Mouse (Mus musculus): ENCODE results near the gene Ubl7. TPM values are rescaled to one million over a fixed set of nuclear protein-coding genes. Genes with fewer than 3 reads are reported as not detected.

Ubl7 gene
- polyA plus RNA-seq, 1 experiment from 2014 or later = 171 TPM

DNA sequence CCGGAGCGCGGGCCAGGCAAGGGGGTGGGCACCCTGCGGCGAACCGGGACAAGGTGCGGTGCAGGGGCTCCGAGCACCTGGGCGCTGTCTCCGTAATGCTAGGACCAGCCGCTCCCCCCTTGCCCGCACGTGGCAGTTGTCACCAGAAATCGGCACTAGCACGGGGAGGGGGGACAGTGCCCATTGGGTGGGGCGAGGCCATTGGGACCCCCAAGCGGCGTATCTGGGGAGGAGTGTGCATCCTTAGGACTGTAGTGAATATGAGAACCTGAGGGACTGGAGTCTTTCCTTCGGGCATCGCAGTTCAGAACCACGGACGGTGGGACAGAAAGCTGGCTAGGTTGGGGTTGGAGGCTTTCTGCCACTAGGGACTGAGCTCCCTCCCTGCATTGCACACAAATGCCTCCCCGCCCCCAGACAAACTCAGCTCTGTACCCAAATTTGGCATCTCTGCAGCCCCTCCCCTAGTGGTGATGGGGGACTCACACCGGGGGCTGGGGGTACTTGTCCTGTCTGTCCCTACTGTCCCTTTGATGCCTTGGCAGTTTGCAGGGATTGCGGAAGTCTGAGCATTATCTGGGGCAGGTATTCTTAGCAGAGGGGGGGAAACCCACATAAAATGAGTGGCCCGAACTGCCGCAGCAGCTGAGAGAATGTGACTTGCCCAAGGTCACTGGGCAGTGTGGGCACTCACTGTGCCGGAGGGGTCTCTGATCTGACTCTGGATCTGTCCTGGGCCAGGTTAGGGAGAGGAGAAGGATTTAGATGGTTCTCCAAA, 30.3 kb downstream of the Ubl7 start:
- peaks cover 73% of the 10 kb centered on the region for H3K4me1 ChIP-seq
- WGBS = 8% methylated on average over 28 of the region's 28 CpGs

DNA sequence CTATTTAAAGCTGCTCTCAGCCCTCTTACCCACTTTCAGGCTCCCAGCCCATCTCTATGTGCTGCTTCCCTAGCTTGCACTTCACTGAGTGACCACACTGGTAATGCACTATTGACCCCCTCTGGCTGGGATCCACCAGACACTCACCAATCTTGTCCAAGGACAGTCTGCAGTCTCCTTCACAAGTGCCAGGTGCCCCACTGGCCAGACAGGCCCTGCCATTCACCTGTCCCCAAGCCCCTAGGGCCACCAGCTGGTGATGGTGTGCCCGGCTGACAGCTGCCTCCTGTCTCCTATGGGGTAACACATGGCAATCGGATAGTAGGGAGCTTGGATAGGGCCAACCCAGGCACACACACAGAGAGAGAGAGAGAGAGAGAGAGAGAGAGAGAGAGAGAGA, 31.3 kb downstream of the Ubl7 start:
- Histone ChIP-seq H3K36me3 (no peaks in the 10 kb centered on the region), H3K9me3 (no peaks in the 10 kb centered on the region), H3K27ac (replicated peaks) (no peak overlapping the region), H3K27me3 (no peaks in the 10 kb centered on the region), H3K9ac (replicated peaks) (peak overlapping the region; percentile 78), H3K4me2 (replicated peaks) (peak overlapping the region; percentile 64), H3K4me3 (peak overlapping the region; percentile 61), H3K4me1 (peaks cover 81% of the 10 kb centered on the region)
- ATAC-seq (replicated peaks) = no peak
- 74% methylated on average over 2 of the region's 2 CpGs for WGBS

More for the DNA sequence above, 30.3 kb downstream of the Ubl7 start:
- Histone ChIP-seq H3K4me2 (replicated peaks) (peak overlapping the region; percentile 64), H3K27me3 (no peaks in the 10 kb centered on the region), H3K36me3 (no peaks in the 10 kb centered on the region), H3K9me3 (no peaks in the 10 kb centered on the region), H3K27ac (replicated peaks) (peak overlapping the region; percentile 95), H3K9ac (replicated peaks) (peak overlapping the region; percentile 78), H3K4me3 (peak overlapping the region; percentile 61)
- peak; percentile 17 for ATAC-seq (replicated peaks)

DNA sequence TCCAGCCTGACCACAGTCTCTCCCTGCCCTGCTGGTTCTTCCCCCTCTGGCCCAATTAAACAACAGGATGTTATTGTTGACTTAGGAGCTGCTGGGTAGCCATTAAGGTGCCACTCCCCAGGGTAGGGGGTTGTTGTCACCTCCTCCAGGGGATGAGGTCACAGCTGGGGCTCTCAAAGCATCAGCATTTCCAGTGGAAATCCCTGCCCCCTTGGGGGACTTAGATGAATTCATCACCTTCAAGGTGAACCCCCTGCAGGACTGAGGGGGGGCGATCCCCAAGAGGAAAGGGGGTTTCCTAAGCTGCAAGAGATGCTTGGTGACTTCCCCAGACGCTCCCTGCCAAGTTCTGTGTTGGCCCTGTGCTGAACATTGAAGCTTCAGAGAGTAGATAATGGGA, 32.3 kb downstream of the Ubl7 start:
- 28% methylated on average over 2 of the region's 2 CpGs for WGBS
- H3K36me3 ChIP-seq = no peaks in the 10 kb centered on the region
- H3K4me2 ChIP-seq (replicated peaks) = peak overlapping the region; percentile 64; the same call in 1 of the 2 replicates
- H3K9ac ChIP-seq (replicated peaks) = no peak overlapping the region
- H3K9me3 ChIP-seq = no peaks in the 10 kb centered on the region
- H3K27ac ChIP-seq (replicated peaks) = no peak overlapping the region
- no peak for ATAC-seq (replicated peaks)
- H3K4me3 ChIP-seq = no peak overlapping the region
- H3K4me1 ChIP-seq = peaks cover 77% of the 10 kb centered on the region
- no peaks in the 10 kb centered on the region for H3K27me3 ChIP-seq

DNA sequence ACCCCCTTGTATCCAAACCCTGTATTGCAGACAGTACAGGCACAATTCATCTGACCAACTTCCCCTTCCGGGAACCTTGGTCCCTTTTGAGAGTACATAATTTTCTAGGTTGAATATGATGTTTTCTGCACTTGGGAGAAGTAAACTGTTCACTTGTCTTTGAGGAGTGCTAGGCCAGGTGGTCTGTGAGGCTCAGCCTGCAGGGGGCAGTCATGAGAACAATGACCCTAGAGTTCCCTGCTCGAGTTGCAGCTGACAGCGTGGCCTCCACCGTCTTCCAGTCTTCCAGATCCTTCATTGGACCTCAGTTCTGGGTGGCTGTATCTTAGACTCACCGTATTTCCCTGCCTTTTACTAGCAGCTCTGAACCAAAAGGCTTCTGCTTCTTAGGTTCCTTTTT, 33.8 kb downstream of the Ubl7 start:
- no peak overlapping the region for H3K9ac ChIP-seq (replicated peaks)
- H3K9me3 ChIP-seq = no peaks in the 10 kb centered on the region
- no peaks in the 10 kb centered on the region for H3K27me3 ChIP-seq
- ATAC-seq (replicated peaks) = no peak
- H3K4me2 ChIP-seq (replicated peaks) = no peak overlapping the region
- no peaks in the 10 kb centered on the region for H3K36me3 ChIP-seq
- H3K4me3 ChIP-seq = no peak overlapping the region
- peaks cover 76% of the 10 kb centered on the region for H3K4me1 ChIP-seq
- no peak overlapping the region for H3K27ac ChIP-seq (replicated peaks)
- 26% methylated on average over 5 of the region's 5 CpGs for WGBS

DNA sequence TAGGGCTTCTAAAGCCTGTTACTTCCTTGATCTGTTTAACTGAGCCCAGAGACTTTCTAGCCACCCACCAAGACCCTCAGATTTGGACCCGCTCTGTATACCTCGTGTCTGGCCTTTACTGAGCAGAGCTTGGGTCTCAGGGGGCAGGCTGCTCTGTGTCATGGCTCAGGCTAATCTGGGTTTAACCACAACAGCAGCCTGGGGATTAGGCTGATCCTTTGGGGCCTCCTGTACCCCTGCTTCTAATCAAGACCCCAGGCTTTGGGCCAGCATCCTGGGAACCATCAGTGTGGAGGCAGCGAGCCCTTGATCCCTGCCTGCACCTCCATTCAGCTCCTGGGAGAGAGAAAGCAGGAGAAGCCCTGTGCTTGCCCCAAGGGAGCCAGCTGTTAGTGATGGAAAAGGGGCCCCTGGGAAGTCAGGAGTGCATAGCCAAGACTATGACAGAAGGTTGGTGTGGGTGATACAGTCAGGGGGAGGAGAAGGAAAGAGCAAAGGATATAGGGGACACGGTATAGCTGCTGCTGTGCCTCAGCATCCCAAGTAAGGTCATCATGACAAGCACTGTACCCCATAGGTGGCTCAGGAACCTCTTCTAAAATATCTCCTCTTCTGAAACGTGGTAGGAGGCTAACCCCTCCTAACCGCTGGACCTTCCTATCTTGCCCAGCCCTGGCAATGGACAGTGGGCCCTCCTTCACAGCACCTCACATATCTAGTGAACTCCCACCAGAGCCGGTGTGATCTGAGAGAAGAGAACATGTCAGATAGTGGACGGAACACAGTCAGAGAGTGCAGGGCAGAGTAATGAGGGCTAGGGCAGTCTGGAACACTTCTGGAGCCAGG, 35.2 kb downstream of the Ubl7 start:
- Histone ChIP-seq H3K9ac (replicated peaks) (no peak overlapping the region), H3K4me1 (peaks cover 85% of the 10 kb centered on the region), H3K27me3 (no peaks in the 10 kb centered on the region), H3K36me3 (no peaks in the 10 kb centered on the region), H3K9me3 (no peaks in the 10 kb centered on the region), H3K4me3 (no peak overlapping the region), H3K27ac (replicated peaks) (no peak overlapping the region), H3K4me2 (replicated peaks) (no peak overlapping the region)
- ATAC-seq (replicated peaks) = no peak
- 70% methylated on average over 8 of the region's 8 CpGs for WGBS

DNA sequence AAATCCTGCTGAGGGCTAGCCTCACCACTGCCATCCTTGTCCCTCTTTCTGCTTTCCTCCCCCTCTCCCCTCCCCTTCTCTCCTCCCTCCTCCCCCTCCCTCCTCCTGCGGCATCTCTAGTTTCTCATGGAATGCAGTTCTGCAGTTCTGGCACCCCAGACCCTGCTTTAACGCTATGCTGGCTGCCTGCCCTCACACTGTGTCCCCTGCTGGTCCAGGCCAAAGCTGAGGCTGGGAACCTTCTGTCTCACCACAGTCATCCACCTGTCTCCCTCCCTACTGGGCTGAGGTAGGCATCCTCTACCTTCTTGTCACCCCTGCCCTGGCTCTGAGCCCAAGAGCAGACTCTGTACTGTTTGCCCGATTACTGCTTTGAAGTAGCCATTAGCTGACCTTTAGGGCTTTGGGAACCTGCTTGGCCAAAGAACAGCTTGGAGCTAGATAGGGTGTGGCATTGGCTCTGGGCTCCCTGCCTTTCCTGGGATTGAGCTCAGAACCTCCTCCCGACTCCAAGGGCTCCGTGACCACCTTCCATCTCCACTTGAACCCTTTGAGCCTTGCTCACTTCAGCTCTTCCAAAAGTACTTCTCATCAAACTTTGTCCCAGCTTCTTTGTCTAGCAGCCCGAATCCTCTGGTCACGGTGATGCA, 36.7 kb downstream of the Ubl7 start:
- no peak overlapping the region for H3K9ac ChIP-seq (replicated peaks)
- 62% methylated on average over 7 of the region's 7 CpGs for WGBS
- no peak for ATAC-seq (replicated peaks)

DNA sequence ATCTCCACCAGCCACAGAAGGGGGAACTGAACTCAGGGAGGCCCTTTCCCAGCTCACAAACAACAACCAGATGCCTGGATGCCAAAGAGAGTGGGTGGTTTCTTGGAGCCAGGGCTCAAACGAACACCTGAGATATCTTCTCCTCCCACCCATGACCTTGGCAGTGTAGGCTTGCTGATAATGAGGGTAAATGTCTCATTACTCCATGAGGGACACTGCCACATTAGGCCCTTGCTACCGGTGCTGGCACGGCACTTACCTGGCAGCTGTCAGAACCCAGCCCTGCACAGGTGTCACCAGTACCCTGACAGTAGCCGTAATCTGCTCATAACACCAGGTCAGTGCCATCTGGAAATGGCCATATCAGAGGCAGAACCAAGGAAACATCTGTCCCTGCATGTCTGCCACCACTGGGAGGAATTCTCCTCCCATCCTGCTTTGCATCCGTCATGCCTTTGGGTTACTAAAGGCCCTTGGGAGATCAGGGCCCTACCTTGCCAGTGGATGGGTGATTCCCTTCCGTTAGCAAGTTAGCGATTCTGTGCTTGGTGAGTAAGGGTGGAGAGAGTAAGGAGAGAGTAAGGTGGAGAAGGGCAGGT, 37.7 kb downstream of the Ubl7 start:
- WGBS = 87% methylated on average over 7 of the region's 7 CpGs
- Histone ChIP-seq H3K27me3 (no peaks in the 10 kb centered on the region), H3K4me1 (peaks cover 73% of the 10 kb centered on the region), H3K36me3 (no peaks in the 10 kb centered on the region), H3K27ac (replicated peaks) (no peak overlapping the region), H3K4me3 (no peak overlapping the region), H3K9ac (replicated peaks) (no peak overlapping the region), H3K4me2 (replicated peaks) (no peak overlapping the region), H3K9me3 (no peaks in the 10 kb centered on the region)
- no peak for ATAC-seq (replicated peaks)

More for the DNA sequence above, 36.7 kb downstream of the Ubl7 start:
- Histone ChIP-seq H3K36me3 (no peaks in the 10 kb centered on the region), H3K9me3 (no peaks in the 10 kb centered on the region), H3K27me3 (no peaks in the 10 kb centered on the region), H3K4me2 (replicated peaks) (no peak overlapping the region), H3K4me3 (no peak overlapping the region), H3K27ac (replicated peaks) (no peak overlapping the region), H3K4me1 (peaks cover 81% of the 10 kb centered on the region)

DNA sequence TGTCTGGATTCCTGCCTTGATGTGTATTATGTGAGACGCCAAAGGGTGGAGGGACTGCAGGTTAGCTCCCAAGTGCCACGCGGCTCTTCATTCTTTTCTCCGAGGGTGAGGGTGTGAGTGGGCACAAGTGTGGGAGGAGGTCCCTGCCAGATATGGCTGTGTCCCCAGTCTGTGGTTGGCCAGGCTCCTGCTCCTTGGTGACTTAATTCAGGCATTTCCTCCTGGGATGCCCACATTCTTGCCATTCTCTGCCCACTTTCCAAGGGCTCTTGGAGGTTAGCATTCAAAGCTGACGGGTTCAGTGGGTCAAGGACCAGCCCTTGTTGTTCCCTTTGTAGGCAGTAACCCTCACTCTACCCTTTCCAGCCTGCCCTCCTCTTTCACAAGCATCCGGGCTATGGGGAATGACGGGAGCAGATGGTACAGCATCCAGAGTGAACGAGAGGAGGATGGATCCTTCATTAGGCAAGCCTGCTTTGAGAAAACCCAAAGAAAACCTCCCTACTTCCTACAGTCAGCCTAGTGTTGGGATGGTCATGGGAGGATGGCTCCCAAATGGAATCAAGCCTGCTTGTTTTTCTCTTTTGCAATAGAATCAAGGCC, 38.4 kb downstream of the Ubl7 start:
- H3K9me3 ChIP-seq = no peaks in the 10 kb centered on the region
- H3K4me1 ChIP-seq = peaks cover 69% of the 10 kb centered on the region

DNA sequence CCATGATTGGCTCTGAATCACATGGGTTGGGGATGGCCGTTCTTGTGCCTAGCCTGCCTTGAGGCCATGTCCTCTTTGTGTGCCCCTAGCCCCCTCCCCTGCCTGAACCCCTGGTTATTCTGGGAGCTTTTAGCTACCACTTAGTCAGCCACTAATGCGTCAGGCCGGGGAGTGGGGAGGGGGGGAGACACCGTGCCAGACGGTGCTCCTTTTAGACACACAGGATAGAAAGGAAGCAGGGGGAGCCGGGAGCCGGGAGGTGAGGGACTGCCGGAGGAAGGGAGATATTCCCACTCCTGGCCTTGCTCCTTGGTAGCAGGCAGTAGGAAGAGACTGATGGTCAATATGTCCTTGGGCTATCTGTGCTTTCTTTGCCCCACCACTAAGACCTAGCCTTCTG, 39.1 kb downstream of the Ubl7 start:
- H3K4me3 ChIP-seq = no peak overlapping the region
- H3K4me1 ChIP-seq = peaks cover 64% of the 10 kb centered on the region
- peaks cover 2% of the 10 kb centered on the region; the same call in 1 of the 2 replicates for H3K36me3 ChIP-seq
- H3K9me3 ChIP-seq = no peaks in the 10 kb centered on the region
- no peak overlapping the region for H3K27ac ChIP-seq (replicated peaks)
- no peaks in the 10 kb centered on the region for H3K27me3 ChIP-seq
- peak; percentile 54 for ATAC-seq (replicated peaks)
- no peak overlapping the region for H3K9ac ChIP-seq (replicated peaks)
- H3K4me2 ChIP-seq (replicated peaks) = 0 out of 2 replicates have a peak overlapping the region, but pooled peaks have one; percentile 16
- WGBS = 29% methylated on average over 8 of the region's 8 CpGs

More for the DNA sequence above, 38.4 kb downstream of the Ubl7 start:
- Histone ChIP-seq H3K27me3 (no peaks in the 10 kb centered on the region), H3K36me3 (no peaks in the 10 kb centered on the region), H3K9ac (replicated peaks) (no peak overlapping the region), H3K4me3 (no peak overlapping the region), H3K4me2 (replicated peaks) (no peak overlapping the region), H3K27ac (replicated peaks) (no peak overlapping the region)
- ATAC-seq (replicated peaks) = no peak
- WGBS = 67% methylated on average over 8 of the region's 8 CpGs

DNA sequence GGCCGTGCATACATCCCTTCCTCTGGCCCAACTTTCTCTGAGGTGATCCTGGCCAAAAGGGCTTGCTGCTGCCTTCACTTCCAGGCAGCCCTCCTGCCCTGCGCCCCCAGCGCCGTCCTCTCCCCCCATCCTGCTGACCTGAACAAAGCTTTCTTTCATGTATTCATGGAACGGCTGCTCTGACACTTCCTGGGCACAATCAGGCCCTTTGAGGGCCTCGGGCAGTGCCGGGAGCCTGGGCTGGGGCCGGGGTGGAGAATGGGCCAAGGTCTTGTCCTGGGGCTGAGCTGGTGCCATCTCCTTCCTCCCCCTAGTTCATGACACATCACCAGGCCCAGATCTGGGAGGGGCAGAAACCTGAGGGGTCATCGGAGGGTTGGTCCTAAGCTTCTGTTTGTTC, 39.7 kb downstream of the Ubl7 start:
- peaks cover 59% of the 10 kb centered on the region for H3K4me1 ChIP-seq
- no peak for ATAC-seq (replicated peaks)

DNA sequence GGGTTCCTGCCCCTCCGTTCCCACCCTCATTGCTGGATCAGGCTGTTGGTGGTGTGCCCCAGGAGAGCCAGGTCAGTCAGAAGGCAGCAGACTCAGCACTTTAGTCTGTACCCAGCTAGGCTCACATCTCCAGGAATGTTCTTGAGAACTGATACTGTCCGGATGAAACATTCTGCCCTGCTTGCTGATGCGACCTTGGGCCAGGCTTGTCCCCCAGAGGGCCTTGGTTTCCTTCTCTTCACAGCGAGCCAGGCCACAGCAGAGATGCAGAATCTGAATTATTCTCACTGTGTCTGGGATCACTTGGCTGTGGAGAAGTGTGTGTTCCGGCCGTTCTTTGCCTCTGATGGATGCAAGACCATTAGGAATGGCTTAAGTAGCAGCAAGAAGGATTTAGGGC, 41.2 kb downstream of the Ubl7 start:
- H3K4me2 ChIP-seq (replicated peaks) = no peak overlapping the region
- no peaks in the 10 kb centered on the region for H3K27me3 ChIP-seq
- H3K36me3 ChIP-seq = peaks cover 22% of the 10 kb centered on the region
- no peak overlapping the region for H3K27ac ChIP-seq (replicated peaks)
- H3K9ac ChIP-seq (replicated peaks) = no peak overlapping the region
- H3K4me3 ChIP-seq = no peak overlapping the region
- peaks cover 45% of the 10 kb centered on the region for H3K4me1 ChIP-seq
- no peaks in the 10 kb centered on the region for H3K9me3 ChIP-seq
- ATAC-seq (replicated peaks) = no peak
- WGBS = 70% methylated on average over 6 of the region's 6 CpGs

More for the DNA sequence above, 39.7 kb downstream of the Ubl7 start:
- Histone ChIP-seq H3K36me3 (peaks cover 8% of the 10 kb centered on the region; the same call in 1 of the 2 replicates), H3K4me3 (no peak overlapping the region), H3K27ac (replicated peaks) (no peak overlapping the region), H3K4me2 (replicated peaks) (no peak overlapping the region), H3K27me3 (no peaks in the 10 kb centered on the region), H3K9me3 (no peaks in the 10 kb centered on the region), H3K9ac (replicated peaks) (no peak overlapping the region)
- WGBS = 19% methylated on average over 9 of the region's 9 CpGs

Data from forebrain, embryonic 15.5 days (tissue).